Mouse (Mus musculus) ES-E14 (cell line): ENCODE data around the gene Dhx57. TPM values are rescaled to one million over a fixed set of nuclear protein-coding genes. Genes with fewer than 3 reads are reported as not detected.
"Not testable (repeated sequence)": the region's sequence is repeated elsewhere in the genome, so short reads cannot be mapped to it uniquely, and the experiment has no call there.

Source experiments
- DNase-seq: peaks from one replicate; pipeline ENCODE4 v3.0.0-alpha.2; 2013; ENCODE audit warnings: low read depth, low spot score
- H3K27ac ChIP-seq: 2 replicates; pipeline ENCODE4 v1.5.1; 2012; ENCODE audit warnings: low read depth, mild to moderate bottlenecking, low read length, moderate library complexity, mixed read lengths; ENCODE audit not compliant: poor library complexity, insufficient read depth, severe bottlenecking
- H3K36me3 ChIP-seq: 2 replicates; pipeline ENCODE4 v1.6.1; 2012; ENCODE audit warnings: mild to moderate bottlenecking, low read length, moderate library complexity, mixed read lengths; ENCODE audit not compliant: control insufficient read depth, poor library complexity, insufficient read depth, severe bottlenecking
- H3K4me1 ChIP-seq, 2 experiments: fragments of 150-350 bp in 1 of 2; sonication (generic) in 1 of 2; 2 replicates each; pipeline ENCODE4 v1.6.1; 2012; ENCODE audit warnings: low read length in 2 of 2, mild to moderate bottlenecking in 1 of 2, mixed read lengths in 1 of 2; ENCODE audit not compliant: control insufficient read depth in 2 of 2, insufficient read depth in 2 of 2, poor library complexity in 1 of 2
- H3K4me3 ChIP-seq, 2 experiments: fragments of 150-350 bp in 1 of 2; sonication (generic) in 1 of 2; 2 replicates each; pipeline ENCODE4 v1.5.1; 2012; ENCODE audit warnings: low read length in 2 of 2, low read depth in 1 of 2, mild to moderate bottlenecking in 1 of 2, mixed read lengths in 1 of 2; ENCODE audit not compliant: insufficient read depth in 1 of 2, poor library complexity in 1 of 2, severe bottlenecking in 1 of 2
- H3K9ac ChIP-seq: 2 replicates; pipeline ENCODE4 v1.6.1; 2012; ENCODE audit warnings: low read depth, mild to moderate bottlenecking, low read length, mixed read lengths; ENCODE audit not compliant: poor library complexity, insufficient read depth, severe bottlenecking
- H3K9me3 ChIP-seq: fragments of 150-350 bp; sonication (generic); 2 replicates; pipeline ENCODE4 v1.6.1; 2012; ENCODE audit warnings: low read depth, mild to moderate bottlenecking, low read length; ENCODE audit not compliant: control insufficient read depth, insufficient read depth
- CHD2 ChIP-seq: IDR thresholded peaks from 2 replicates; pipeline ENCODE4 v1.6.1; 2014; ENCODE audit warnings: mild to moderate bottlenecking, low read depth, low read length, inconsistent platforms
- HCFC1 ChIP-seq: IDR thresholded peaks from 2 replicates; pipeline ENCODE4 v1.6.1; 2012; ENCODE audit warnings: low read length, inconsistent platforms, borderline replicate concordance; ENCODE audit not compliant: insufficient read depth
- MAFK ChIP-seq: IDR thresholded peaks from 2 replicates; pipeline ENCODE4 v1.6.1; 2014; ENCODE audit warnings: mild to moderate bottlenecking, low read depth, low read length, inconsistent platforms; ENCODE audit not compliant: insufficient read depth
- ZC3H11A ChIP-seq: IDR thresholded peaks from 2 replicates; pipeline ENCODE4 v1.6.1; 2012; ENCODE audit warnings: low read depth, mild to moderate bottlenecking, inconsistent platforms, low read length, borderline replicate concordance
- ZNF384 ChIP-seq: IDR thresholded peaks from 2 replicates; pipeline ENCODE4 v1.6.1; 2012; ENCODE audit warnings: low read depth, low read length, inconsistent platforms
- in situ Hi-C, 2 experiments: fragments of 600-800 bp; cut with MboI; formaldehyde crosslinking; loops; one replicate each; pipeline ENCODE4 v1.15.1; 2025; ENCODE audit warnings: low sequenced_read_pairs in 2 of 2, inconsistent platforms in 1 of 2; ENCODE audit not compliant: unreplicated experiment in 2 of 2
- total RNA-seq: library from RNA; depleted of rRNA; stranded (reverse); fragments of 300-350 nt; gene quantifications from 2 replicates; pipeline ENCODE4 v1.2.3, GENCODE M21; 2012

Dhx57 gene
- total RNA-seq, 1 experiment: 13.9 TPM

GRCm38 (mm10) chr17:80278255-80278654 lies 12.0 kb downstream of the Dhx57 start:
- peaks cover 7% of the 10 kb centered on the region for H3K36me3 ChIP-seq
- no peak overlapping the region for H3K4me3 ChIP-seq
- in situ Hi-C loops: no loop called here
- H3K4me1 ChIP-seq: peaks cover 2 to 3% of the 10 kb centered on the region in 2 experiments; a peak in 1 of 4 replicates
- no peak overlapping the region for H3K27ac ChIP-seq
- DNase-seq: no peak
- no peak for TF ChIP-seq HCFC1
- no peak for TF ChIP-seq ZC3H11A
- TF ChIP-seq CHD2: no peak
- no peak for TF ChIP-seq MAFK
- TF ChIP-seq ZNF384: no peak
- no peak overlapping the region for H3K9ac ChIP-seq
- no peaks in the 10 kb centered on the region for H3K9me3 ChIP-seq

GRCm38 (mm10) chr17:80270622-80271021 lies 19.7 kb downstream of the Dhx57 start:
- peaks cover 13% of the 10 kb centered on the region for H3K36me3 ChIP-seq
- H3K9ac ChIP-seq, H3K9me3 ChIP-seq, H3K4me3 ChIP-seq, H3K27ac ChIP-seq, DNase-seq, H3K4me1 ChIP-seq, in situ Hi-C loops: not testable (repeated sequence)

- H3K36me3 ChIP-seq: peaks cover 19% of the 10 kb centered on the region
- H3K9ac ChIP-seq: no peak overlapping the region
- in situ Hi-C loops: no loop called here
Observed at GRCm38 (mm10) chr17:80268151-80268550, 22.1 kb downstream of the Dhx57 start.

GRCm38 (mm10) chr17:80267065-80267464 lies 23.2 kb downstream of the Dhx57 start:
- no peak overlapping the region for H3K27ac ChIP-seq
- H3K4me3 ChIP-seq: no peak overlapping the region
- H3K36me3 ChIP-seq: peaks cover 19% of the 10 kb centered on the region
- DNase-seq: no peak
- no peak overlapping the region for H3K9ac ChIP-seq
- no peaks in the 10 kb centered on the region for H3K9me3 ChIP-seq
- no peaks in the 10 kb centered on the region for H3K4me1 ChIP-seq
- in situ Hi-C loops: no loop called here
- no peak for TF ChIP-seq CHD2
- no peak for TF ChIP-seq HCFC1
- no peak for TF ChIP-seq ZNF384
- TF ChIP-seq MAFK: no peak
- no peak for TF ChIP-seq ZC3H11A

More at GRCm38 (mm10) chr17:80268151-80268550, 22.1 kb downstream of the Dhx57 start:
- Histone ChIP-seq H3K27ac (no peak overlapping the region), H3K9me3 (no peaks in the 10 kb centered on the region), H3K4me3 (no peak overlapping the region), H3K4me1 (no peaks in the 10 kb centered on the region)
- TF ChIP-seq MAFK (no peak), ZNF384 (no peak), ZC3H11A (no peak), CHD2 (no peak), HCFC1 (no peak)
- no peak for DNase-seq

GRCm38 (mm10) chr17:80255208-80255607 lies 35.1 kb downstream of the Dhx57 start:
- in situ Hi-C loops: no loop called here
- no peaks in the 10 kb centered on the region for H3K9me3 ChIP-seq
- peak overlapping the region; percentile 70 for H3K27ac ChIP-seq
- H3K36me3 ChIP-seq: peaks cover 32% of the 10 kb centered on the region
- peak; percentile 75 for DNase-seq
- TF ChIP-seq HCFC1 (no peak), MAFK (peak; percentile 99)
- H3K9ac ChIP-seq: peak overlapping the region; percentile 42; the same call in 1 of the 2 replicates
- H3K4me1 ChIP-seq: peaks cover 1 to 4% of the 10 kb centered on the region in 2 experiments; a peak in 2 of 4 replicates
- H3K4me3 ChIP-seq: peak overlapping the region; percentile 7 to 19; a peak in 3 of 4 replicates
